Mouse (Mus musculus) limb, embryonic 10.5 days (tissue): ENCODE data around the gene Slc35f6. TPM values are rescaled to one million over a fixed set of nuclear protein-coding genes. Genes with fewer than 3 reads are reported as not detected.

Experiments used
- DNase-seq: peaks from one replicate; pipeline ENCODE4 v3.0.0-alpha.2; 2017; ENCODE audit warnings: low spot score
- H3K27ac ChIP-seq: fragments of 300-500 bp; sonication (generic); 2 replicates; pipeline ENCODE4 v1.5.1; 2016; ENCODE audit warnings: mild to moderate bottlenecking
- H3K27me3 ChIP-seq: fragments of 300-500 bp; sonication (generic); 2 replicates; pipeline ENCODE4 v1.6.1; 2016; ENCODE audit warnings: low read depth, mild to moderate bottlenecking; ENCODE audit not compliant: poor library complexity, severe bottlenecking
- H3K36me3 ChIP-seq: fragments of 300-500 bp; sonication (generic); 2 replicates; pipeline ENCODE4 v1.6.1; 2016; ENCODE audit warnings: mild to moderate bottlenecking, moderate library complexity
- H3K4me1 ChIP-seq: fragments of 300-500 bp; sonication (generic); 2 replicates; pipeline ENCODE4 v1.6.1; 2016
- H3K4me3 ChIP-seq: fragments of 300-500 bp; sonication (generic); 2 replicates; pipeline ENCODE4 v1.5.1; 2016; ENCODE audit warnings: mild to moderate bottlenecking, moderate library complexity
- H3K9me3 ChIP-seq: fragments of 300-500 bp; sonication (generic); replicated peaks from 2 replicates; pipeline ENCODE4 v1.6.1; 2016; ENCODE audit warnings: mild to moderate bottlenecking
- WGBS: fragments of 180-500 bp; shearing (Covaris S2); methylation state at CpG from one replicate; pipeline ENCODE4 v1.1.7; 2016; 5-methylcytosine and 5-hydroxymethylcytosine counted together
- polyA plus RNA-seq: library from polyadenylated mRNA; unstranded; fragments of >200 nt; fragmentation: Nextera tagmentation; extraction: Ambion mirVana; gene quantifications from 2 replicates; pipeline ENCODE4 v1.2.1, GENCODE M21; 2016

Gene Slc35f6
- polyA plus RNA-seq, 1 experiment from 2014 or later = 22.3 TPM

- Histone ChIP-seq H3K4me1 (peaks cover 21% of the 10 kb centered on the region), H3K4me3 (peak overlapping the region; percentile 57), H3K36me3 (no peaks in the 10 kb centered on the region), H3K27me3 (peaks cover 66% of the 10 kb centered on the region), H3K9me3 (no peaks in the 10 kb centered on the region), H3K27ac (peak overlapping the region; percentile 76)
- 4% methylated on average over 10 of the region's 10 CpGs for whole genome bisulfite sequencing
- peak; percentile 62 for DNase-seq
Measured at GRCm38 (mm10) chr5:30622841-30623185, 24.9 kb upstream of the Slc35f6 start.

DNA sequence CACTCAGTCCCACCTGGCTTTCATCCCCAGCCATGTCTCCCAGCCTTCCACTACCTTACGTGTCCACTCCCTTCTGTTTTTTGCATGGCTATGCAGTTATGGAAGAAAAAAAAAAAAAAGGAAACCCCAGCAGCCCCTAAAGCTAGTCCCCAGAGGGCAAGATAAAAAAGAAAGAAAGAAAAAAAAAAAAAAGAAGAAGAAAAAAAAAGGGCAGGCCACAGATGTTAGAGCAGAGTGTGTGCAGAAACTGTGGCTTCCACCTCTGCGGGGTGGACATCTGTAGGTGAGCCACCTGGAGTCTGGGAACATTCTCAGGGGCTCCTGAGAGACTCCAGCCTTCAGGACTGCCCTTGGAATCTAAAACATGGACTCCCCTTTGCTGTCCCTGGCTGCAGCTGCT is 24.4 kb upstream of the Slc35f6 start:
- WGBS = 59% methylated on average over 2 of the region's 2 CpGs
- H3K4me1 ChIP-seq = peaks cover 18% of the 10 kb centered on the region
- DNase-seq = no peak
- H3K36me3 ChIP-seq = no peaks in the 10 kb centered on the region
- no peaks in the 10 kb centered on the region for H3K9me3 ChIP-seq
- H3K27me3 ChIP-seq = peaks cover 61% of the 10 kb centered on the region
- H3K27ac ChIP-seq = no peak overlapping the region
- H3K4me3 ChIP-seq = peak overlapping the region; percentile 57

- Histone ChIP-seq H3K36me3 (no peaks in the 10 kb centered on the region), H3K4me3 (no peak overlapping the region), H3K27me3 (peaks cover 51% of the 10 kb centered on the region), H3K4me1 (peaks cover 18% of the 10 kb centered on the region), H3K9me3 (no peaks in the 10 kb centered on the region), H3K27ac (no peak overlapping the region)
- DNase-seq = no peak
- WGBS = 23% methylated on average over 1 of the region's 1 CpGs
Measured at GRCm38 (mm10) chr5:30624311-30624710, 23.4 kb upstream of the Slc35f6 start.

- DNase-seq = no peak
Measured at GRCm38 (mm10) chr5:30624908-30625307, 22.8 kb upstream of the Slc35f6 start.

GRCm38 (mm10) chr5:30625379-30625778 is 22.4 kb upstream of the Slc35f6 start:
- no peaks in the 10 kb centered on the region for H3K9me3 ChIP-seq
- H3K27me3 ChIP-seq = peaks cover 50% of the 10 kb centered on the region
- 69% methylated on average over 3 of the region's 3 CpGs for WGBS
- H3K36me3 ChIP-seq = no peaks in the 10 kb centered on the region
- H3K27ac ChIP-seq = no peak overlapping the region
- H3K4me3 ChIP-seq = no peak overlapping the region
- DNase-seq = no peak
- H3K4me1 ChIP-seq = peaks cover 18% of the 10 kb centered on the region

More at GRCm38 (mm10) chr5:30624908-30625307, 22.8 kb upstream of the Slc35f6 start:
- peaks cover 51% of the 10 kb centered on the region for H3K27me3 ChIP-seq
- no peaks in the 10 kb centered on the region for H3K9me3 ChIP-seq
- 33% methylated on average over 4 of the region's 4 CpGs for WGBS
- peaks cover 18% of the 10 kb centered on the region for H3K4me1 ChIP-seq
- H3K27ac ChIP-seq = no peak overlapping the region
- H3K36me3 ChIP-seq = no peaks in the 10 kb centered on the region
- H3K4me3 ChIP-seq = no peak overlapping the region

DNA sequence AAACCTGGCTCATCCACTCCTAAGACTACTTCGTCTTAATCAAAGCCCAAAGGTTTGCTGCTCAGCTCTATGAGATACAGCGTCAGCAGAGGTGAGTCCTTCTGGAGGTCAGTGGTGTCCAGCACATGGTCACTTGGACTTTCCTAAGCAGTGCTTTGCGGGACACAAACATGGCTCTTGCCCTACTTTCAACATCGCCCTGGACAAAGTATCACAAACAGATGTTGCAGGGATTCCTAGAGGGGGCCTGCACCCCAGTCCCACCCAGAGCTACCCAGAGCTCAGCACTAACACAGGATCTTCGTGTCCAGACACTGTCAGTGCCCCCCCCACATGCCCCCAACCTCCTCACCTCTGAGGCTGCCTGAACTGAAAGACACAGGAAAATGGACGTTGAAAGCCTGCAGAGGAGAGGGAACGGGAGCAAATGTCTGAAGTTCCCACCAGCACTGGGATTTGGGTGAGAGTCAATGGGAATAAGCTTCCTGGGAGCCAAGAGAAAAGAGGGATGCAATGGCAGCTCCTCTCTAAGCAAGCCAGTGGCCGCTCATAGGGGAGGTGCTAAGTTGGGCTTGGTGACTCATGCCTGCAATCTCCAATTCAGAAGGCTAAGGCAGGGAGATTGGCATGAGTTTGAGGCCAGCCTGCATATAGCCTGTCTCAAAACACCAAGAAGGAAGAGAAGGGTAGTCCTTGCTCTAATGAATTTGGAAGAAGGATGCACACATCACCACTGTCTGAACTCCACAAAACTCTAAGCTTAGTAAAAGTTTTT is 21.2 kb upstream of the Slc35f6 start:
- WGBS = 82% methylated on average over 8 of the region's 8 CpGs
- Histone ChIP-seq H3K36me3 (no peaks in the 10 kb centered on the region), H3K27ac (no peak overlapping the region), H3K27me3 (peaks cover 43% of the 10 kb centered on the region), H3K9me3 (no peaks in the 10 kb centered on the region), H3K4me3 (no peak overlapping the region), H3K4me1 (peaks cover 18% of the 10 kb centered on the region)
- DNase-seq = no peak

- H3K36me3 ChIP-seq = no peaks in the 10 kb centered on the region
- H3K27ac ChIP-seq = no peak overlapping the region
- 80% methylated on average over 3 of the region's 3 CpGs for WGBS
- peaks cover 23% of the 10 kb centered on the region; the same call in 1 of the 2 replicates for H3K27me3 ChIP-seq
- H3K4me1 ChIP-seq = peaks cover 3% of the 10 kb centered on the region; the same call in 1 of the 2 replicates
- no peak overlapping the region for H3K4me3 ChIP-seq
- DNase-seq = no peak
- no peaks in the 10 kb centered on the region for H3K9me3 ChIP-seq
Measured at GRCm38 (mm10) chr5:30628511-30628910, 19.2 kb upstream of the Slc35f6 start.

DNA sequence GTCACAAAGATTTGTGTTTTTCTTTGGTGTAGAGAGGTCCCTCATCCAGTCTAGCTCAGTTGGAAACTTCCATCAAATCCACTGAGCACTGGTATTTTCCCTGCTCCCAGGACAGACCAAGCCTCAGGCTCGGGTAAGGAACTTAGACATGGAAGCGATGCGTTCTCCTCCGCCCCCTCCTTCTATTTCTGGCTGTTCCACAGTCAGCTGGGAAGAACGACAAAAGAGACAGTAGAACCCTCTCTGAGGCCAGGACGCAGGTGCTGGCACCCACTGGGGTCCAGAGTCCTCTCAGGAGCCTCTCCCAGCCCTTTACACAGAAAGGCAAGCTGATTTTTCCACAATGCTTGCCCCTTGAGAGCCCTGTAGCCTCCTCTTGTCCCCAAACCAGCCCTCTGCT is 17.3 kb upstream of the Slc35f6 start:
- no peaks in the 10 kb centered on the region for H3K36me3 ChIP-seq
- no peak overlapping the region for H3K27ac ChIP-seq
- H3K4me1 ChIP-seq = no peaks in the 10 kb centered on the region
- no peak for DNase-seq
- H3K4me3 ChIP-seq = no peak overlapping the region
- H3K27me3 ChIP-seq = peaks cover 6% of the 10 kb centered on the region; the same call in 1 of the 2 replicates
- H3K9me3 ChIP-seq = no peaks in the 10 kb centered on the region
- 81% methylated on average over 6 of the region's 6 CpGs for WGBS

DNA sequence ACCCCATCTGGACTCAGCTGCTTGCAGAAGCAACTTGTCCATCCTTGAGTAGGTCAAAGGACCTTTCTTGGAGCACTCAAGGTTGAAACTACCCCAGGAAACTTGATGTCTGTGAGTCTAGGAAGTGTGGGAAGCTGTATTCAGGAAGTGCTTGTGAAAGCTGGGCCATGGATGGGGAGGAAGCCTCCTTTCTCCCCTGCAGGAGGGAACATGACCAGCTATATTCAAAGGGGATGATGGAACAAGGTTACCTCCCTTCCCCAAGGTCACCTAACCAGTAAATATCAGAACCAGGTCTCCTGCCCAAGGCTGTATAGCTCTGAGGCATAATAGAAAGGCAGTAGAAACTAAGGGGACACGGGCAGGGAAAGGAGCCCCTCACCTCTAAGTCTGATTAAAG is 15.6 kb upstream of the Slc35f6 start:
- H3K4me1 ChIP-seq = no peaks in the 10 kb centered on the region
- no peak overlapping the region for H3K27ac ChIP-seq
- H3K27me3 ChIP-seq = peaks cover 6% of the 10 kb centered on the region; the same call in 1 of the 2 replicates
- H3K9me3 ChIP-seq = no peaks in the 10 kb centered on the region
- no peaks in the 10 kb centered on the region for H3K36me3 ChIP-seq
- WGBS = 72% methylated on average over 1 of the region's 1 CpGs
- H3K4me3 ChIP-seq = no peak overlapping the region
- DNase-seq = no peak

- H3K27me3 ChIP-seq = no peaks in the 10 kb centered on the region
- H3K27ac ChIP-seq = no peak overlapping the region
- no peak overlapping the region for H3K4me3 ChIP-seq
- no peak for DNase-seq
- H3K4me1 ChIP-seq = 0 out of 2 replicates have a peak, but pooled peaks cover 3% of the 10 kb centered on the region
- H3K36me3 ChIP-seq = no peaks in the 10 kb centered on the region
- H3K9me3 ChIP-seq = no peaks in the 10 kb centered on the region
- WGBS = 65% methylated on average over 7 of the region's 7 CpGs
Measured at GRCm38 (mm10) chr5:30636994-30637393, 10.7 kb upstream of the Slc35f6 start.

DNA sequence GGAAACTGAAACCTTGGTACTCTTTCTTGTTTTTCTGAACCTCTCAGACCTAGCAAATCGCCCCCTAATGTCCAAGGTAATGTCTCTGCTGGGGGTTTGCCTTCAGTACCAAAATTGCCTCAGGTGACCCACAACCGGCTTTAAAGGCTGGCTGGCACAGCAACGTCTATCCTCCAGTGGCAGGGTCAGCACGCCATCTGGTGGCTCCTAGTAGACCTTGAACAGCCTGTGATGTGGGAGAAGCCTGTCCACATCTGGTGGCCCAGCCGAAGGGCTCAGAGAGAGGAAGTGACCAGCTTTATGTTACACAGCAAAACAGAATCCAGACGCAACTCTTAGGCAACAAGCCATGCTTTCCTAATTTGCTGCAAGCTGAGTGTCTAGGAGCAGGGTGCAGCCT is 9.7 kb upstream of the Slc35f6 start:
- WGBS = 3% methylated on average over 6 of the region's 6 CpGs
- no peak overlapping the region for H3K4me3 ChIP-seq
- DNase-seq = peak; percentile 85
- H3K9me3 ChIP-seq = no peaks in the 10 kb centered on the region
- H3K27ac ChIP-seq = no peak overlapping the region
- 0 out of 2 replicates have a peak, but pooled peaks cover 3% of the 10 kb centered on the region for H3K4me1 ChIP-seq
- no peaks in the 10 kb centered on the region for H3K36me3 ChIP-seq
- no peaks in the 10 kb centered on the region for H3K27me3 ChIP-seq

- WGBS = 73% methylated on average over 5 of the region's 5 CpGs
- no peak for DNase-seq
- H3K9me3 ChIP-seq = no peaks in the 10 kb centered on the region
- H3K27ac ChIP-seq = no peak overlapping the region
- no peaks in the 10 kb centered on the region for H3K36me3 ChIP-seq
- H3K27me3 ChIP-seq = no peaks in the 10 kb centered on the region
- H3K4me3 ChIP-seq = no peak overlapping the region
- H3K4me1 ChIP-seq = peaks cover 12% of the 10 kb centered on the region
Measured at GRCm38 (mm10) chr5:30643477-30644179, 4.1 kb upstream of the Slc35f6 start.

- DNase-seq = no peak
- WGBS = 84% methylated on average over 2 of the region's 2 CpGs
Measured at GRCm38 (mm10) chr5:30646036-30646435, 1.7 kb upstream of the Slc35f6 start.

More at GRCm38 (mm10) chr5:30646036-30646435, 1.7 kb upstream of the Slc35f6 start:
- H3K27ac ChIP-seq = no peak overlapping the region
- H3K27me3 ChIP-seq = no peaks in the 10 kb centered on the region
- H3K4me3 ChIP-seq = no peak overlapping the region
- H3K4me1 ChIP-seq = peaks cover 17% of the 10 kb centered on the region
- H3K9me3 ChIP-seq = no peaks in the 10 kb centered on the region
- no peaks in the 10 kb centered on the region for H3K36me3 ChIP-seq
